Mouse (Mus musculus) cerebellum, adult 18-20 months (tissue): ENCODE results near the gene Ppp3cb.
A peak's percentile ranks its signal among the peaks of the same experiment; 100 is the strongest.
"Not testable (repeated sequence)": the region's sequence is repeated elsewhere in the genome, so short reads cannot be mapped to it uniquely, and the experiment has no call there.

Experiments
- DNase-seq, 2 experiments: peaks; one replicate each; pipeline ENCODE4 v3.0.0; 2021

Ppp3cb gene

DNA sequence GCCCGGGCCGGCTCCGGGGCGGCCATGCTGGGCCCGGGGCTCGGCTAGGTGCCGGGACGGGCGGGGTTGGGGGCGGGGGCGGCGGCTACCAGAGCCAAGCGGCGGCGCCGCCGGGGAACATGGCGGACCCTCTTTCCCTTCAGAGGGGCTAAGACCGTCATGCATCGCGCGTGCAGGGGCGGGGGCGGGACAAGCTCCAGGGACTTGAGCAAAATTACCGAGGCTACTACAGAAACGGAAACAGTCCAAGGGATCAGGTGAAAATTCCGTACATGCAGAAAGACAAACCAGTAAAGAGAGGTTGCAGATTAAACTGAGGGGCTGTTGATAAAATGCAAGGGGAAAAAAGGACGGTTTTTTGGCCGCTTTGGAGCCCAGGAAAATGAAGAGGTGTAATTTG, at the start of gene Ppp3cb:
Gene Ppp3cb, minus strand, starts transcription at position 159 of the 400 bp plus-strand sequence.
- DNase-seq: peak; percentile 74 to 79

DNA sequence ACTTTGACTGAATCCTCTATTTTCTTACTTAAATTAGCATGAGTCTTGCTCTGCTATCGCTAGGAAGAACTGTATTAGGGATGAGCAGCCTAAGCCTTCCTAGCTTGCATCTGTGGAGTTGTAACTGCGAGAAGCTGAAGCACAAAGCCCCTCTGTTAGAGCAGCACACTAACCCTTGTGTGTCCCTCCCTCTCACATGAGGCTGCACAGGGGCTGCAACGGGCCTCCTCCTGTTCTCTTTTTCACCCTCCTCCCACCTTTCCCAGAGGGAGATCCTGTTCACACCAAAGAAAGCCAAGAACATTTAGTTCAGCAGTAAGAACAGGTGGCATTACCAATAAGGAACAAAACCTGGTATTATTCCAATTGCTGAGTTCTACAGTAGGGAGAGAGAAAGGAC, 49.4 kb upstream of the Ppp3cb start:
- DNase-seq: peak; percentile 41 to 51

DNA sequence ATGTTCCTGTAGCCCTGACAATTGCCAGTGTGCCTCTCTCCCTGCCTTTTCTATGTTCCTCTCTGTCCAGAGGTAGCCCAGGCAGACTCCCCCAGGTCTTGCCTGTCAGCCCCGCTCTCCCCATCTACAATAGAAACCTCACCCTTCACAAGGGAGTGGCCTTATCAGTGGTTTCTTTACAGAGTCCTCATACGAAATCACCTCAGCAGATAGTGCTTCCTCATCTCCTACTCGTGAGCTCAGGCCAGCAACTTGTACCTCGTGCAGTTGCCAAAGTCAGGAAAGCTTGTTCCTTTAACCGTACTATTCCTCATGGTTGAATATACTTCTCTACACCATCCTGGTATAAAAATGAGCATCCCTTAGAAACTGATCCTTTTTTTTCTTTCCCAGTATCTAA, 41.1 kb upstream of the Ppp3cb start:
- DNase-seq: no peak

DNA sequence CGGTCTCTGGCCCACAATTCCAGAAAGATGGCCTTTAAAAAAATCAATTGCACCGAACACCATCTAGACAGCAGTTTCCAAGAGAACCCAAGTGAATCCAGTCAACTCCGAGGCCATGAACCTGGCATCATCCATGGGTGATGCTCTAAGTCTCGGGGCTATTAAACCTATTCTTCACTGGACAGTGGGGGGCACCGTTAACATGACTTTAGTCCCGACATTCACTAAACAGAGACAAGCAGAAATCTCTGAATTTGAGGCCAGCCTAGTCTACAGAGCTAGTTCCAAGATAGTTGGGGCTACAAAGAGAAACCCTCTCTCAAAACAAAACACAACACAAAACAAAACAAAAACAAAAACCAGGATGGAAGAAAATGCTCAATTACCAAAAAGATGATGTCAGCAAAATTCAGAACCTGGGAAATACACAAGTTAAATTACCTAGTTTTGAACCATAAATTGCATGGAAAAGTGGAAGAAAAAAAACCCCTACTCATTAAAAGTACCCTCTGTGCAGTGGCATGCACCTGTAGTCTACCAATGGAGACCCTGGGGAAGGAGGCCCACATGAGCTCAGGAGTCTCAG, 32.5 kb upstream of the Ppp3cb start:
- DNase-seq: no peak

DNA sequence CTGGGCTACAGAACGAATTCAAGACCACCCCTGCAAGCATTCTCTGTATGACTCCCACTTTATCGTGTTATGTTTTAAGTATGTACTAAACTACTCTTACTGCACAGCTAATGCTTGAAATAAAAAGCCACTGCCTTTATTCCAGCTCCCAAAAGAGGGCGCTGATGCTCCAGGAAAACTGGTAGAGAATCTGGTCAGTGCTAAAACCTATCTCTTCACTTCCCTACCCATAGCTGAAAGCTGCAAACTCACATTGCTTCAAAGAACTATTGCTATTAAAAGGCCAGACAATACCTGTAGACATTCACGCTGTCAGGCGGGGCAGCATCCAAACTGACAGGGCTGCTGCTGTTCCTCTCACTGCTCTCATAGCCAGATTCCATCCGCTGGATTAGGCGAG, 29.8 kb upstream of the Ppp3cb start:
- DNase-seq: peak; percentile 80 to 81

DNA sequence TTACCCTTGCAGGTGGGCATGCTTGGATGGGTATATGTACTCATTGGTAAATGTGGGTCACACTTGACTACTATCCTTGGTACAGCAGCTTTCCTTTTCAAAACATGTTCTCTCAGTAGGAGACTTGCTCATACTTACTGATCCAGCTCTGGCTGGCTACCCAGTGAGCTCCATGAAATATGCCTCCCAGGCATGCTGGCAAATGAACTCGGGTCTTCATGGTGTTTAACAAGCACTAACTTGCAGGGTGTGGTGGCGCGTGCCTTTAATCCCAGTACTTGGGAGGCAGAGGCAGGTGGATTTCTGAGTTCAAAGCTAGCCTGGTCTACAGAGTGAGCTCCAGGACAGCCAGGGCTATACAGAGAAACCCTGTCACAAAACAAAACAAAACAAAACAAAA, 26.8 kb upstream of the Ppp3cb start:
- not testable (repeated sequence) for DNase-seq

DNA sequence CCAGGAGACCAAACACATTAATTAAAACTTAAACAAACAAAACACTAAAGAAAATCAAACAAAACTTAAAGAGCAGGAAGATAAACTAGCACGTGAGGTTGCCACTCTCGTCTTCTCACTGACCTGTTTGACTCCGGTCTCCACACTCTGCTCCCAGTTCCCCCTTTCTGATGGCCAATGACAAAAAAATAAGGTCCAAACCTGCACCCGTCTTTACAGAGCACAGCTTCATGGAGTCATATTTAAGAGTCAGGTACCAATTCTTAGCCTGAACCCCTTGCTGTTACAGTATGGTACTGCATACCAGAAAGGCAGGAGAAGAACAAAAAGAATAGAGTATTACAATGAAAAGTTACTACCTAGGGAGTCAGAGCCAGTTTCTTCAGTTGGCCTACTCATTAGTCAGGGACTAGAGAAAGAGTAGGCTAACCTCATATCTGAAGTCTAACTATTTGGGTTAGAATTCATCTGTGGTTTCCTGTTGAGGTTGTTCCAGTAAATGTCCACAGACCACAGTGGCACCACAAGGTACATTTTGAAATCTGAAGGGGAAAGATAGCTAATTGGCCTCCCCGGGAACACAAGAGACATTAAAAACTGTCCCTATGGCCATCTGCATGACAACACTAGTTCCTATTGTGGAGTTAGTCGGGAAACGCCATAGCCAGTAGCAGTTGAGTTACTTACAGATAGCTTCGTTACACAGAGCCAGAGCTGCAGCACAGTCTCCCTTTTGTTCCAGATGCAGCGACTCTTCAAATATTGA, 19.1 kb upstream of the Ppp3cb start:
- DNase-seq: no peak

DNA sequence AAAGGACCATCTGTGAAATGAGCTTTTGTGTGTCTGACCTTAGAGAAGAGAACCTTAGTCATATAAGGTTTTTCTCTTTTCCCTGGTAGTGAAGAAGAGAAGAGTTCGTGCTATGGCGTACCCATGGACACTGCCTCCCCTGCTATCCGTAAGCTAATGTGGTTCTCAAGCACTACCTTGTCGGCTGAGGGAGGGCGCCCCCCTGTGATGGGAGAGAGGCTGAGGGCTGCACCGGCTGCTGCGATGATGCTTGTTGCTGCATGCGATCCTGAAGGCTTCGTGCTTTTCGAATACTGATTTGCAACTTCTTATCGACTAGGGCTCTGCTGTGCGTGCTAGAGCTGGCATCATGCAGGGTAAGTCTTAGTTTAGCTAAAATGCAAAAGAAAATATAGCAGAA, 18.3 kb upstream of the Ppp3cb start:
- DNase-seq: no peak

DNA sequence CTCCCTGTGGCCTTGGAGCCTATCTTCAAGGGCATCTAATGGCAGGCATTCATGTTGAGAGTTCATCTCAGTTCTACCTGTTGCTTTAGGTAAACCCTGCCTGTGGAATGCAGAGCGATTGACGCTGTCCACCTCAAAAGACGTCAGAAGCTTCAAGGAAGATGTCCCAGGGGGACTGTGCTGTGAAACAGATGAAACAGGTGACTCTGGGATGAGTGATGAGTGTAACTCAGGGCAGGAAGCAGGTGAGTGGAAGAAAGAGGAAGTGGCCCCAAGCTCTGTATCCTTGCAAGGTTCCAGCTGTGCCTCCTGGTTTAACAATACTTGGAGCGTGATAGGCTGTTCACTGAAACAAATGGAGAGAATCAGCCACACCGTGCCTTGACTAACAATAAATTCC, 15.5 kb upstream of the Ppp3cb start:
- DNase-seq: no peak

DNA sequence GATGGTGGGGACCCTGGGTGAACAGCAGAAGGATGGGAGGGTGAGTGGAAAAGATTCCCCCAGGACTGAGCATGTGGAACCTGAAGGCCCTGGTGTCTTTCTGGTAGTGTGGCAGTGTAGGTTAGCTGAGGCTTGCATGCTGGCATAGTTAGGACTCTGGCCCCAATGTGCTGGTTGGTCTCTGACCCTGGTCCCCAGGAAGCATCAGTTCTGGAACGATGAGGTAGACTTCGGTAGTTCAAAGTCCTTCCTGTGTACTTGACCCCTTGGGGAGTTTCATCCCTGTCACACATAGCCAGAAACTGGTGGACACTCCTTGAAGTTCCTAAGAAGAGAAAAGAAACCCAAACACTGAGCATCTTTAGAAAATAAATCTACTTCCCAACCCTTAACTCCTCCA, 3.8 kb upstream of the Ppp3cb start:
- no peak for DNase-seq

DNA sequence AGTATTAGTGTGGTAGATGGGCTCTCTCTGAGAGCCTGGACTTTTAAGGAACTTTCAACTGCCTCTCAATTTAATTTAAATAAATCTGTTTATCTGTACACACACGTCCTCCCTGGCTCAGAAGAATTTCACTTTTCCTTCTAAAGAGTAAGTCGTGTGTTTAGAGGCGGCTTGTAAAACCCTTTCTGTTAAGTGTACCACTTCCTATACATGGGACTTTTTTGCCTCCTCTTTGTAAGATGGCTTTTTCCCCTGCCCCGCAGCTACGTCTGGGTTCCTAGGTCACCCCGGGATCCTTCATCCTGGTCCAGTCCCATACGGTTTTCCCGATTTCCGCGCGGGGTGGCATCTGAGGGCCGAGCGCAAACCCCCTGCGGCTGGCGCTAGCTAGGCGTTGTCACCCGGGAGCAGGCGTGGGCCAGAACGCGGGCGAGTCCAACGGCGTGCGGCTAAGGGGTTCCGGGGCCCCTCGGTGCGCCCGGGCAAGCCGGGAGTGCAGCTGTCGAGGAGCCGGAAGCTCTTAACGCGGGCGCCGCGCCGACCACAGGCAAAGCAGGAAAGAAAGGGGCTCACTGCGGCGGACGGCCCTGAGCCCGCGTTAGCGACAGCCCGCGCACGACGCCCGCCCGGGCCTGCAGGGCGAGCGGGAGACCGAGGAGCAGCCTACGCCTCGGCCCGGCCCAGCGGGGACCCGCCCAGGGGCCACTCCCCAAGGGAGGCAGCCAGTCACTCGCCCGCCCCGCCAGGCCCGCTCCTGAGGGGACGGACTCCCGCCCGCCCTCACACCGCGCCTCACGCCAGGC, 643 bp downstream of the Ppp3cb start:
- DNase-seq: peak; percentile 78 to 82

DNA sequence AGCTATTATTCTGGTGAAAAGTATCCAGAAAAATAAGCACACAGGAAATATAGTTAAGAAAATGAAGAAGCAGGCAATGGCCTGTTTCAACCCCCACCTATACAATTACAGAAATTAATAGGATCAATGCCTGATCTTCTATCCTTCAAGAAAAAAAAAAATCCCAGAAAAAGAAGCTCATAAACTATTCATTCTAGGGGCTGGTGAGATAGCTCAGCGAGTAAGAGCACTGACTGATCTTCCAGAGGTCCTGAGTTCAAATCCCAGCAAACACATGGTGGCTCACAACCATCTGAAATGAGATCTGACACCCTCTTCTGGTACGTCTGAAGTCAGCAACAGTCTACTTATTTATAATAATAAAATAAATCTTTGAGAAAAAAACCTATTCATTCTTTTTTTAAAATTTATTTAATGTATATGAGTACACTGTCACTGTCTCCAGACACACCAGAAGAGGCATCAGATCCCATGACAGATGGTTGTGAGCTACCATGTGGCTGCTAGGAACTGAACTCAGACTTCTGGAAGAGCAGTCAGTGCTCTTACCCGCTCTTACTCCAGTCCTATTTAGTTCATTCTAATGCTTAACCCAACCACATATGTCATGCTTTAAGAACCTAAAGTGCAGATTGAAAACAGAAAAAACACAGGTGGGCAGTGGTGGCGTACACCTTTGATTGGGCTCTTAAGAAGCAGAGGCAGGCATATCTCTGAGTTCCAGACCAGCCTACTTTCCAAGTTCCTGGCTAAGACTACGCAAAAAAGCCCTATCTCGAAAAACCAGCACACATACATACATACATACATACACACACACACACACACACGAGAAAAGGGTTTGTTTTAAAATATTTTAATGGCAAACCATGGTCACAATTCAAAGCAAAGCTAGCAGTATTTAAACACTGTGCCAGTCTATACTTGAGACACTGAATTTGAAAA, 1.6 kb downstream of the Ppp3cb start:
- DNase-seq: no peak

DNA sequence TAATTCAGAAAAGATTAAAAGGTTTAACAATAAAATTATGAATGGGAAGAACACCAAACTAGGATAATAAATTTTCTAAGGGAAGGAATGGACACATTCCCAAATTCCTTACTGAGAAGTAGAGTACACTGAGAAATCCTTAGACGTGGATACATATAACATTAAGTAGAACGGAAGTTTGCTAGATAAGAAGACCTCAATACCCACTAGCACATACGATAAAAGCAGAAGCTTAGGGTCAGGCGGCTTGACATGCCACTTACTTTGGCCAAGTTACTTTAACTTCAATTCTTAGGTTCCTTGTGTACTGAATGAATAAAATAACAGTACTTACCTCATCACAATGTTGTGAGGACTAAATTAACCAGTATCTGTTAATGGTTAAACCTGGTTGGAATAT, 16.7 kb downstream of the Ppp3cb start:
- DNase-seq: no peak

DNA sequence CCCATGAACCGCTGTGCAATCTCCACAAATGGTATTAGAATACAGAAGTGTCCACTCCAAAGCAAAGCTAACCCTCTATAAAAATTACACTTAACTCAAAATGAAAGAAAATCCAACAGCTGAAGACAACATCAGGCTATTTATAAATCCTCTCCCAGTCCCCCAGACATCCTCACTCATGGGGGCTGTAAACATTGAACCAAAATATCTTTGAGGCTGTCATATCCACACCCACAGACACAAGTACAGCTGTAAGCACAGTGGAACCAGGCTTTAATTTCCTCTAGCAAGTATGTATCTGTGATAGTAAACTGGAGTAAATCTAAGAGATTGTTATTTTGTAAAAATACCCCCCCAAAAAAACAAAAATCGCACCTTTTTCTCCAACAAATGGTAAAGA, 26.2 kb downstream of the Ppp3cb start:
- DNase-seq: no peak

DNA sequence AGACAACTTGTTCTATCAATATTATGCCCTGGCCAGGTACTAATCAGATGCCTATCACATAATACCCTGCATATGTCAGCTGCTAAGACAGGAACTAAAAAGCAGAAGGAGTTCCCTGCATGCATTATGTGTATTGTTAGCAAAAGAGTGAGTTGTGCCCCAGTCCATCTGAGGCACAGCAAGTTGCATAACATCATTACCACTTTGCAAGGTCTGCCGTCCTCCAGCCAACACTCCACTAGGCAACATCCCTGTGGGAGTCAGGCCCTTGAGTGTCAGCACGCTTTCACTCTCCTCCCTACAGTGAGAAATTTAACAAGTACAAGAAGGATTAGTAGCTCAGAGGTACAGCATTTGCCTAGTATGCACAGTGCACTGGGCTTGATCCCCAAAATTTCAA, 37.9 kb downstream of the Ppp3cb start:
- no peak for DNase-seq

DNA sequence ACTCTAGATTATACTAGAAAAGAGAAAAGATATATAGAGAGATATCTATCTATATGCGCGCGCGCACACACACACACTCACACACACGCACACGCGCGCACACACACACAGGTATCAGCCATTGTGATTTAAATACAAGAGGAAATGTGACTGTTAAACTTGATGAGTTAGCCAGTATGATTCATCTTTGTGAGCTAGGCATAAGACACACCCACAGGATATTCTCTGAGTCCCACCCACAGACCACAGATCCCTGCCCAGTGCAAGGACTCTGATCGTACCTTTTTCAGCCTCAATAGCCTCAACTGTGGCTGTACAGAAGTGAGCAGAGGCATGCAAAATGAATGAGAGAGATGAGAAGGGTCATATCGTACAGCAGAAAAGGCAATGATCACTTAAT, 43.4 kb downstream of the Ppp3cb start:
- DNase-seq: no peak

DNA sequence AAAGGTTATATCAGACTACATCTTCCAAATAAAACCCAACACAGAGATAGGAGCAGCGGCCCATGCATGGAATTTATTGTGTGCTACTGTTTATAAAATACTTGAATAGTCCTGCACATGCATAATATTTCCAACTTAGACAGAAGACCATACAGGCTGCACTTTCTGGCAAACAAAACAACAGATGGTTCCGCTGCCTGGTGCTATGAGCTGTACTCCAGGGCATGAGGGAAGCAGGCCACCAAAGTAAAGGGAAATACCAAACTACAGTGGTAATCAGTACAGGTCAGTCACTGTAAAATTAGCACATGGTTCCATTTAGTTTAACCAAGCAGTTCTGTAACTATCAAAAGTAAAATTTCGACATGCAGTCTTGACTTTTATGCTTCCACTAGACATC, 46.4 kb downstream of the Ppp3cb start:
- peak; percentile 44 to 68 for DNase-seq

DNA sequence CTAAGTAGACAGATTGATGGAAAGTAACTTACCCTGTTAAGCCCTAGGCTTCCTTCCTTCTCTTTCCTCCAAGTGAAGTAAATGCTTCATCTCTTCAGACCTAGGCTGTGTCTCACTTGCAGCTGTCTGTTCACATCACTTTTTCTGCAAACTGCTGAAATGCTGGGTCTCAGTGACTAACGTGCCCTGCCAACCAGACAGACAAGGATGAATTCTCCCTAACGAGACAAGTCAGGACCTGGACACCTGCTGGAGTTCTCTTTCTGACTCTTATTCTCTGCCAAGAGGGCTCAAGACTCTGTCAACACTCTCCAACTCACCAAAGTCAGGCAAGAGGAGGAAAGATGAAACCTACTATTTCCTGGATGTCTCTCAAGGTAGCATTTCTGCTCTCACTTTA, 49.8 kb downstream of the Ppp3cb start, which contains the start of gene Mss51:
Gene Mss51, minus strand, starts transcription at position 299 of the 400 bp plus-strand sequence.
- no peak for DNase-seq

DNA sequence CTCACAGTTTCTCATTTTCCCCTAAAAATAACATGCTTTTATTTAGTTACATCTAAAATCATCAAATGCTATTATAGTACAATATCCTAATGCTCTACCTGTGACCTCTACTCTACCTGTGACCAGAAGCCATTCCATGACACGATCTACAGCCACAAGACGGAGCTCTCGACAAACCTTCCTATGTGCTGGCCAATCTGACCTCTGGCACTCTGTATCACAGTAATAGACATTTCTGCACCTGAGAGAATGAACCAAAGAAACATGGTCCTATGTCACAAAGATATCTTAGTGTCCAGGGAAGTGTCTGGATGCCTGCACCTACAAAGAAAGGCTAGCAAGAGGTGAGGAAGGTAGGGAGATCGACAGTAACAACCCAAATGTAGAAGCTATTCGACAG, 60.3 kb downstream of the Ppp3cb start:
- no peak for DNase-seq

DNA sequence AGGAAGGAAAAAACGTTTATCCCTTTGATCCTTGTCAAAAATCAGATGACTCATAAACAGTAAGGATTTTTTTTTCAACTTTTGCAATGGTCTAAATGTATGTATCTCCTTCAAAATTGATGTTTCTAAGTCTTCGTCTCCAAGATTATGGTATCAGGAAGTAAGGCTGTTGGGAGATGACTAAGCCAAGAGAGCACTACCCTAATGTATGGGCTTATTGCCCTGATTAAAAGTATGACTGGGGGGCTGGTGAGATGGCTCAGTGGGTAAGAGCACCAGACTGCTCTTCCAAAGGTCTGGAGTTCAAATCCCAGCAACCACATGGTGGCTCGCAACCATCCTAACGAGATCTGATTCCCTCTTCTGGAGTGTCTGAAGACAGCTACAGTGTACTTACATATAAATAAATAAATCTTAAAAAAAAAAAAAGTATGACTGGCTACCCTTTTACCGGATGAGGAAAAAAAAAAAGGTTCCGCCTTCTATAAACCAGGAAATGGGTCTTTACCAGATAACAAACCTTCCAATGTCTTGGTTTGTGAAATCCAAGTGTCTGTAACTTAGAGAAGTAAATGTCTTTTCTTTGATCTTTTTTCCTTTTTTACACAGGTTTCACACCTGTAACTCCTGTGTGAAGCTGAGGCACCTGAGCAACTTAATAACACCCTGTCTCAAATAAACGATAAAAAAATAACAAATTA, 64.2 kb downstream of the Ppp3cb start:
- no peak for DNase-seq

DNA sequence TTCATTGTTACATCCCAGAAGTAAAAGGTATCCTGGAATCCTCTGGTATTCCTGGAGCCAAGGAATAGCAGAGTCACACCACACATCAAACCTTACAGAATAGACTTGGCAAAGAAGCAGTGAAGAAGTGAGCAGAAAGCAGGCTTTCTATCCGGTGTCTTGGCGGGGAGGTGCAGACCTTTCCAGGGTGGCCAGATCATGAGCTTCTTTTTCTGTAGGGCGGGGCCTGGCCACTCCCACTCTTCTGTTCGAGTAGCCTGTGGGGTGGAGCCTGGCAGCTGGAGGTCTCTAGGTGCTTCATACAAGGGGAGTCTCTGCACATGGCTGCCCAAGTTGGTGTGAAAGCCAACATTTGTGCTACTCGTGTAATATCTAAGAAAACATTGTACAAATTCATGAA, 65.2 kb downstream of the Ppp3cb start:
- DNase-seq: no peak

DNA sequence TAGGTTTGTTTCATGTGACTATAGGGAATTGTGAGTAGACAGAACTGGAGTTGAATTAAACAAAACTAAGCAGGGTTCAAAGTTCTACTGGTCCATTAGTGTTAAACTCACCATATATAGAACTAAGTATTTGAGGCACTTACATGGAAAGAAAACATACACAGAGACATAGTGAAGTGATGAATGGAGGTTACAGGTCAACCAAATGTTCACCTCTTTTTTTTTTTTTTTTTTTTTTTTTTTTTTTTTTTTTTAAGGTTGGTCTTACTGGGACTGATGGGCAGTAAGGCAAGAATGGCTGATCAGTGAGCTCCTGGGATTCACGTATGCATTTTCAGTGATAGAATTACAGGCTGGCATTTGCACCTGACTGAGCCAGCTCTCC, 66.2 kb downstream of the Ppp3cb start:
- DNase-seq: no peak
